Mouse (Mus musculus): ENCODE data around the gene Ptrh1.

DNA sequence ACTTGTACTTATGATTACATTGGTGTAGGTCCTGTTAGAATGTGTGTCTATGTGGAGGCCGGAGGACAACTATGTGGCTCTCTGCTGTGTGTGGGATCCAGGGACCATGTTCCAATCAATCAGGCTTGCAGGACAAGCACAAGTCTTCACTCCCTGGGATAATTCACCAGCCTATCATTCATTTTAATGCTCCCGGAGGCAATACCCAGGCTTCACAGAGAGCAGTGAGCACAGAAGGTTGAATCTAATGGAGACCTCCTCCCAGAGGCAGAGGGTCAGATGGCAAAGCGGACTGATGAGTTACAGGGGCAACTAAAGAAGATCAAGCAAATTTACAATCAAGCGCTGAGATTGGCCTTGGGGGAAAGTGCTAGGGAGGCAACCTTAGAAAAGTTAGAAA lies 46.0 kb upstream of the Ptrh1 start:
- TF ChIP-seq POLR2A (IDR thresholded peaks at IDR 0.05; ENCODE audit: low read depth, low read length) = no peak
- no peak for TF ChIP-seq CTCF (IDR thresholded peaks at IDR 0.05; ENCODE audit: extremely low read depth, insufficient read length, insufficient replicate concordance, low read depth, low read length)
